Mouse (Mus musculus) myocyte (in vitro differentiated cells): ENCODE measurements around the gene Med24. TPM values are rescaled to one million over a fixed set of nuclear protein-coding genes. Genes with fewer than 3 reads are reported as not detected.

Experiments
- H3K27me3 ChIP-seq: one replicate; pipeline ENCODE4 v1.6.1; 2011; ENCODE audit not compliant: control insufficient read depth, insufficient read depth, insufficient read length
- H3K36me3 ChIP-seq: one replicate; pipeline ENCODE4 v1.6.1; 2011; ENCODE audit not compliant: control insufficient read depth, insufficient read depth
- H3K4me2 ChIP-seq: one replicate; pipeline ENCODE4 v1.6.1; 2011; ENCODE audit warnings: low read depth, control low read depth
- H3K4me3 ChIP-seq: one replicate; pipeline ENCODE4 v1.5.1; 2011; ENCODE audit warnings: mild to moderate bottlenecking, control low read depth, moderate library complexity
- H3K79me2 ChIP-seq: one replicate; pipeline ENCODE4 v1.6.1; 2011; ENCODE audit not compliant: control insufficient read depth, insufficient read depth
- H3ac ChIP-seq: one replicate; pipeline ENCODE4 v1.6.1; 2011; ENCODE audit not compliant: control insufficient read depth, insufficient read length
- CEBPB ChIP-seq: IDR thresholded peaks from 2 replicates; pipeline ENCODE4 v1.6.1; 2011; ENCODE audit warnings: mild to moderate bottlenecking, moderate library complexity; ENCODE audit not compliant: poor library complexity, insufficient read depth, severe bottlenecking
- E2F4 ChIP-seq: IDR thresholded peaks from one replicate; pipeline ENCODE4 v1.6.1; 2011; ENCODE audit warnings: mild to moderate bottlenecking, control low read depth, moderate library complexity; ENCODE audit not compliant: insufficient read depth
- MAX ChIP-seq: IDR thresholded peaks from one replicate; pipeline ENCODE4 v1.6.1; 2011; ENCODE audit warnings: low read depth, mild to moderate bottlenecking, control low read depth
- MYOD1 ChIP-seq, 3 experiments: IDR thresholded peaks; one replicate each; pipeline ENCODE4 v1.6.1; 2011; ENCODE audit warnings: control low read depth in 2 of 3, low read depth in 2 of 3, mild to moderate bottlenecking in 2 of 3, moderate library complexity in 1 of 3; ENCODE audit not compliant: insufficient read length in 2 of 3, control insufficient read depth in 1 of 3
- MYOG ChIP-seq, 3 experiments: IDR thresholded peaks; one replicate each; pipeline ENCODE4 v1.6.1; 2011; ENCODE audit warnings: control low read depth in 2 of 3, low read depth in 2 of 3, mild to moderate bottlenecking in 2 of 3; ENCODE audit not compliant: insufficient read length in 2 of 3, control insufficient read depth in 1 of 3, insufficient read depth in 1 of 3
- POLR2A ChIP-seq: IDR thresholded peaks from one replicate; pipeline ENCODE4 v1.6.1; 2011; ENCODE audit warnings: low read depth, mild to moderate bottlenecking, control low read depth, moderate library complexity; ENCODE audit not compliant: insufficient read length
- POLR2AphosphoS2 ChIP-seq: IDR thresholded peaks from one replicate; pipeline ENCODE4 v1.6.1; 2011; ENCODE audit warnings: low read depth, control low read depth; ENCODE audit not compliant: insufficient read length
- REST ChIP-seq: IDR thresholded peaks from one replicate; pipeline ENCODE4 v1.6.1; 2011; ENCODE audit warnings: mild to moderate bottlenecking, control low read depth, moderate library complexity; ENCODE audit not compliant: insufficient read depth, insufficient read length
- SRF ChIP-seq: IDR thresholded peaks from one replicate; pipeline ENCODE4 v1.6.1; 2011; ENCODE audit warnings: low read depth; ENCODE audit not compliant: control insufficient read depth, insufficient read length
- TCF12 ChIP-seq: IDR thresholded peaks from one replicate; pipeline ENCODE4 v1.6.1; 2011; ENCODE audit warnings: mild to moderate bottlenecking, control low read depth; ENCODE audit not compliant: poor library complexity, insufficient read depth, severe bottlenecking
- TCF3 ChIP-seq: IDR thresholded peaks from one replicate; pipeline ENCODE4 v1.6.1; 2011; ENCODE audit warnings: low read depth, control low read depth; ENCODE audit not compliant: insufficient read length
- USF1 ChIP-seq: IDR thresholded peaks from one replicate; pipeline ENCODE4 v1.6.1; 2011; ENCODE audit warnings: low read depth, mild to moderate bottlenecking, control low read depth, moderate library complexity
- polyA plus RNA-seq: library from polyadenylated mRNA; unstranded; fragments of >200 nt; fragmentation: generic; extraction: Trizol; gene quantifications from one replicate; pipeline ENCODE4 v1.2.1, GENCODE M21; 2012; ENCODE audit warnings: missing spikeins

Gene Med24
- polyA plus RNA-seq, 1 experiment = 32.5 TPM

- Histone ChIP-seq H3K27me3 (no peaks in the 10 kb centered on the region), H3ac (no peak overlapping the region), H3K4me2 (no peak overlapping the region), H3K79me2 (no peaks in the 10 kb centered on the region), H3K4me3 (no peak overlapping the region), H3K36me3 (peaks cover 11% of the 10 kb centered on the region)
- TF ChIP-seq POLR2A = no peak
- TF ChIP-seq MYOG (IDR thresholded peaks at IDR 0.05; ENCODE audit: control insufficient read depth in 1 of 3, insufficient read depth in 1 of 3, insufficient read length in 2 of 3, low read depth in 2 of 3) = no peak
Measured at GRCm38 (mm10) chr11:98764091-98764490, 34.9 kb upstream of the Med24 start.

- Histone ChIP-seq H3ac (no peak overlapping the region), H3K4me2 (no peak overlapping the region), H3K4me3 (no peak overlapping the region), H3K36me3 (peaks cover 5% of the 10 kb centered on the region), H3K27me3 (no peaks in the 10 kb centered on the region), H3K79me2 (no peaks in the 10 kb centered on the region)
- TF ChIP-seq USF1 (no peak), CEBPB (no peak), MYOG (IDR thresholded peaks at IDR 0.05; ENCODE audit: control insufficient read depth in 1 of 3, insufficient read depth in 1 of 3, insufficient read length in 2 of 3, low read depth in 2 of 3) (no peak), TCF3 (no peak), TCF12 (no peak), POLR2AphosphoS2 (no peak), POLR2A (no peak)
Measured at GRCm38 (mm10) chr11:98763502-98763861, 34.2 kb upstream of the Med24 start.

- H3K4me2 ChIP-seq = no peak overlapping the region
- H3K79me2 ChIP-seq = no peaks in the 10 kb centered on the region
- TF ChIP-seq MAX (no peak), MYOG (IDR thresholded peaks at IDR 0.05; ENCODE audit: control insufficient read depth in 1 of 3, insufficient read depth in 1 of 3, insufficient read length in 2 of 3, low read depth in 2 of 3) (no peak), POLR2A (no peak), POLR2AphosphoS2 (no peak), E2F4 (no peak), TCF12 (no peak), TCF3 (no peak), REST (no peak), CEBPB (no peak), USF1 (no peak), MYOD1 (IDR thresholded peaks at IDR 0.05; ENCODE audit: control insufficient read depth in 1 of 3, insufficient read length in 2 of 3, low read depth in 2 of 3) (no peak), SRF (no peak)
- no peak overlapping the region for H3K4me3 ChIP-seq
- no peak overlapping the region for H3ac ChIP-seq
- H3K27me3 ChIP-seq = no peaks in the 10 kb centered on the region
- peaks cover 4% of the 10 kb centered on the region for H3K36me3 ChIP-seq
Measured at GRCm38 (mm10) chr11:98762756-98763501, 33.7 kb upstream of the Med24 start.

- Histone ChIP-seq H3K79me2 (no peaks in the 10 kb centered on the region), H3ac (no peak overlapping the region), H3K27me3 (no peaks in the 10 kb centered on the region), H3K4me3 (no peak overlapping the region), H3K4me2 (no peak overlapping the region), H3K36me3 (peaks cover 6% of the 10 kb centered on the region)
- no peak for TF ChIP-seq CEBPB
- no peak for TF ChIP-seq MAX
- TF ChIP-seq MYOG (IDR thresholded peaks at IDR 0.05; ENCODE audit: control insufficient read depth in 1 of 3, insufficient read depth in 1 of 3, insufficient read length in 2 of 3, low read depth in 2 of 3) = no peak
- no peak for TF ChIP-seq SRF
- TF ChIP-seq USF1 = no peak
- TF ChIP-seq MYOD1 (IDR thresholded peaks at IDR 0.05; ENCODE audit: control insufficient read depth in 1 of 3, insufficient read length in 2 of 3, low read depth in 2 of 3) = no peak
- TF ChIP-seq TCF3 = no peak
- no peak for TF ChIP-seq TCF12
- no peak for TF ChIP-seq E2F4
Measured at GRCm38 (mm10) chr11:98761939-98762338, 32.7 kb upstream of the Med24 start.

GRCm38 (mm10) chr11:98756711-98757110 lies 27.5 kb upstream of the Med24 start:
- Histone ChIP-seq H3K27me3 (no peaks in the 10 kb centered on the region), H3ac (no peak overlapping the region), H3K79me2 (peaks cover under 1% of the 10 kb centered on the region), H3K36me3 (peaks cover 7% of the 10 kb centered on the region), H3K4me3 (no peak overlapping the region), H3K4me2 (no peak overlapping the region)
- TF ChIP-seq REST (no peak), USF1 (no peak), MYOD1 (IDR thresholded peaks at IDR 0.05; ENCODE audit: control insufficient read depth in 1 of 3, insufficient read length in 2 of 3, low read depth in 2 of 3) (no peak), SRF (no peak), POLR2A (no peak), MYOG (IDR thresholded peaks at IDR 0.05; ENCODE audit: control insufficient read depth in 1 of 3, insufficient read depth in 1 of 3, insufficient read length in 2 of 3, low read depth in 2 of 3) (no peak), MAX (no peak), TCF3 (no peak), E2F4 (no peak), TCF12 (no peak), POLR2AphosphoS2 (no peak), CEBPB (no peak)
